ENCODE assay signal across 9 mouse cellular contexts in genomic region chr16:20438673-20439415, GRCm38 (mm10).
"Had no signal": no experiment of that assay in that cellular context is flagged by ENCODE, and none has a peak within 500 bp of the region (broad histone marks: within the 10 kb centered on the region; RNA-seq: fewer than 3 reads in every experiment).

No protein-coding gene starts in this region.

- DNase-seq: kidney, postnatal 36 days; layer of hippocampus, adult 9-11 months; layer of hippocampus, postnatal 36 days; lung, embryonic 14.5 days; lung, postnatal 14 days; right cerebral cortex, adult 18-20 months; right cerebral cortex, postnatal 25 days; thymus, adult 18-20 months; thymus, postnatal 14 days had no signal
